Mouse (Mus musculus) thymus, postnatal 14 days (tissue): ENCODE results near the gene Acaa1a.

Experiments
- DNase-seq: peaks from one replicate; pipeline ENCODE4 v3.0.0; 2021

The Acaa1a gene

GRCm38 (mm10) chr9:119339558-119340211 lies at the start of gene Acaa1a:
TSS of gene Acaa1a (plus strand) at chr9:119339676.
- peak; percentile 72 for DNase-seq

GRCm38 (mm10) chr9:119290791-119291190 lies 48.7 kb upstream of the Acaa1a start:
- no peak for DNase-seq

GRCm38 (mm10) chr9:119297696-119298095 lies 41.8 kb upstream of the Acaa1a start:
- no peak for DNase-seq

GRCm38 (mm10) chr9:119298563-119298962 lies 40.9 kb upstream of the Acaa1a start:
- DNase-seq, result no peak

GRCm38 (mm10) chr9:119305863-119306262 lies 33.6 kb upstream of the Acaa1a start:
- no peak for DNase-seq

- no peak for DNase-seq
Observed at GRCm38 (mm10) chr9:119309067-119309466, 30.4 kb upstream of the Acaa1a start.

- DNase-seq, result no peak
Observed at GRCm38 (mm10) chr9:119313096-119313495, 26.4 kb upstream of the Acaa1a start.

GRCm38 (mm10) chr9:119318891-119319290 lies 20.6 kb upstream of the Acaa1a start:
- no peak for DNase-seq

- DNase-seq, result no peak
Observed at GRCm38 (mm10) chr9:119320446-119320845, 19.0 kb upstream of the Acaa1a start.

GRCm38 (mm10) chr9:119320946-119321345 lies 18.5 kb upstream of the Acaa1a start:
- no peak for DNase-seq

- DNase-seq, result no peak
Observed at GRCm38 (mm10) chr9:119321392-119322229, 17.9 kb upstream of the Acaa1a start.

GRCm38 (mm10) chr9:119322289-119323259 lies 16.9 kb upstream of the Acaa1a start, which contains the start of gene Oxsr1:
TSS of gene Oxsr1 (minus strand) at chr9:119322427.
- DNase-seq, result peak; percentile 97

- DNase-seq, result no peak
Observed at GRCm38 (mm10) chr9:119323260-119323645, 16.2 kb upstream of the Acaa1a start.

- DNase-seq, result no peak
Observed at GRCm38 (mm10) chr9:119324130-119324529, 15.3 kb upstream of the Acaa1a start.

- DNase-seq, result no peak
Observed at GRCm38 (mm10) chr9:119328488-119328887, 11.0 kb upstream of the Acaa1a start.

- DNase-seq, result no peak
Observed at GRCm38 (mm10) chr9:119330186-119330963, 9.1 kb upstream of the Acaa1a start.

GRCm38 (mm10) chr9:119334324-119334723 lies 5.2 kb upstream of the Acaa1a start:
- peak; percentile 28 for DNase-seq

GRCm38 (mm10) chr9:119334834-119335233 lies 4.6 kb upstream of the Acaa1a start:
- DNase-seq, result no peak

- DNase-seq, result no peak
Observed at GRCm38 (mm10) chr9:119335571-119335970, 3.9 kb upstream of the Acaa1a start.

- no peak for DNase-seq
Observed at GRCm38 (mm10) chr9:119337842-119338241, 1.6 kb upstream of the Acaa1a start.

GRCm38 (mm10) chr9:119338350-119338749 lies 1.1 kb upstream of the Acaa1a start:
- DNase-seq, result no peak

- peak; percentile 35 for DNase-seq
Observed at GRCm38 (mm10) chr9:119339106-119339505, 370 bp upstream of the Acaa1a start.
